In genomic region chr13:28096161-28096560, GRCm38 (mm10) we compare ENCODE assay signal across 46 mouse cellular contexts. TPM values are rescaled to one million over a fixed set of nuclear protein-coding genes. Genes with fewer than 3 reads are reported as not detected.
"Had no signal": no experiment of that assay in that cellular context is flagged by ENCODE, and none has a peak within 500 bp of the region (broad histone marks: within the 10 kb centered on the region; RNA-seq: fewer than 3 reads in every experiment).

No protein-coding gene starts in this region.

- H3K36me3 ChIP-seq: limb, embryonic 10.5 days; limb, embryonic 12.5 days; limb, embryonic 13.5 days; limb, embryonic 15.5 days; liver, embryonic 12.5 days; liver, embryonic 13.5 days; liver, embryonic 15.5 days; lung, embryonic 15.5 days; midbrain, embryonic 10.5 days; midbrain, embryonic 12.5 days; midbrain, embryonic 15.5 days; neural tube, embryonic 12.5 days had no signal

- H3K4me1 ChIP-seq: limb, embryonic 10.5 days; limb, embryonic 12.5 days; limb, embryonic 13.5 days; limb, embryonic 15.5 days; liver, embryonic 12.5 days; liver, embryonic 13.5 days; liver, embryonic 15.5 days; lung, embryonic 15.5 days; megakaryocyte, embryonic 14.5 days; midbrain, embryonic 10.5 days; midbrain, embryonic 12.5 days; midbrain, embryonic 15.5 days; neural tube, embryonic 12.5 days had no signal

- H3K27ac ChIP-seq: left cerebral cortex, adult 2 months; limb, embryonic 10.5 days; limb, embryonic 12.5 days; limb, embryonic 13.5 days; limb, embryonic 15.5 days; liver, embryonic 12.5 days; liver, embryonic 13.5 days; liver, embryonic 14.5 days; liver, embryonic 15.5 days; lung, embryonic 15.5 days; macrophage; midbrain, embryonic 10.5 days; midbrain, embryonic 12.5 days; midbrain, embryonic 15.5 days; neural tube, embryonic 12.5 days had no signal

- H3K4me2 ChIP-seq: limb, embryonic 12.5 days; limb, embryonic 13.5 days; limb, embryonic 15.5 days; liver, embryonic 12.5 days; liver, embryonic 13.5 days; liver, embryonic 15.5 days; lung, embryonic 14.5 days; lung, embryonic 15.5 days; midbrain, embryonic 12.5 days; midbrain, embryonic 15.5 days; neural tube, embryonic 12.5 days had no signal

- DNase-seq: left cerebral cortex, postnatal 4 days; liver; liver, embryonic 13.5 days; liver, postnatal 0 days; lung, adult 18-20 months; lung, adult 2 months; lung, embryonic 14.5 days; lung, postnatal 10 days; lung, postnatal 14 days; lung, postnatal 36 days; lung, postnatal 4 days; midbrain, embryonic 14.5 days had no signal

- H3K9me3 ChIP-seq: limb, embryonic 10.5 days; limb, embryonic 12.5 days; limb, embryonic 13.5 days; limb, embryonic 15.5 days; liver, embryonic 12.5 days; liver, embryonic 13.5 days; liver, embryonic 15.5 days; lung, embryonic 15.5 days; megakaryocyte, embryonic 14.5 days; midbrain, embryonic 10.5 days; midbrain, embryonic 12.5 days; midbrain, embryonic 15.5 days; neural tube, embryonic 12.5 days had no signal

- ATAC-seq: liver, embryonic 12.5 days; liver, postnatal 0 days; lung, postnatal 0 days; midbrain, embryonic 15.5 days; midbrain, embryonic 16.5 days had no signal

- H3K4me3 ChIP-seq: left cerebral cortex, adult 2 months; limb, embryonic 10.5 days; limb, embryonic 12.5 days; limb, embryonic 13.5 days; limb, embryonic 15.5 days; liver, embryonic 12.5 days; liver, embryonic 13.5 days; liver, embryonic 15.5 days; lung, embryonic 15.5 days; megakaryocyte, embryonic 14.5 days; midbrain, embryonic 10.5 days; midbrain, embryonic 12.5 days; midbrain, embryonic 15.5 days; myocyte; neural tube, embryonic 12.5 days had no signal

- H3K27me3 ChIP-seq: limb, embryonic 12.5 days; limb, embryonic 13.5 days; limb, embryonic 15.5 days; liver, embryonic 12.5 days; liver, embryonic 13.5 days; liver, embryonic 15.5 days; lung, embryonic 15.5 days; megakaryocyte, embryonic 14.5 days; midbrain, embryonic 12.5 days; midbrain, embryonic 15.5 days; neural tube, embryonic 12.5 days had no signal

- H3K9ac ChIP-seq: limb, embryonic 12.5 days; limb, embryonic 13.5 days; limb, embryonic 15.5 days; liver, embryonic 12.5 days; liver, embryonic 13.5 days; liver, embryonic 14.5 days; liver, embryonic 15.5 days; liver, postnatal 0 days; lung, embryonic 14.5 days; lung, embryonic 15.5 days; midbrain, embryonic 12.5 days; midbrain, embryonic 15.5 days; neural tube, embryonic 12.5 days had no signal

RNA-seq across cellular contexts. Expression of gene Prl5a1, which starts 46.1 kb away (rescaled TPM):
- total RNA-seq: left cerebral cortex, adult 18-20 months; left cerebral cortex, adult 2 months; left cerebral cortex, adult 8-10 months; left cerebral cortex, postnatal 10 days; left cerebral cortex, postnatal 14 days; left cerebral cortex, postnatal 25 days; left cerebral cortex, postnatal 36 days; left cerebral cortex, postnatal 4 days; megakaryocyte progenitor cell, adult 5-6 weeks; megakaryocyte, adult 5-6 weeks; megakaryocyte-erythroid progenitor cell, adult 5-6 weeks; midbrain, postnatal 0 days; monocyte, adult 5-6 weeks had no signal
- polyA plus RNA-seq: limb, embryonic 10.5 days; limb, embryonic 11.5 days; limb, embryonic 12.5 days; limb, embryonic 13.5 days; limb, embryonic 14.5 days; limb, embryonic 15.5 days; liver, embryonic 12.5 days; liver, embryonic 13.5 days; liver, embryonic 14.5 days; liver, embryonic 15.5 days; liver, embryonic 16.5 days; liver, postnatal 0 days; lung, adult 2 months; lung, embryonic 14.5 days; lung, embryonic 15.5 days; lung, embryonic 16.5 days; lung, postnatal 0 days; macrophage; midbrain, embryonic 10.5 days; midbrain, embryonic 12.5 days; midbrain, embryonic 14.5 days; midbrain, embryonic 15.5 days; midbrain, embryonic 16.5 days; midbrain, postnatal 0 days; myocyte; neural tube, embryonic 11.5 days; neural tube, embryonic 12.5 days had no signal
